Mouse (Mus musculus) adipocyte (in vitro differentiated cells): ENCODE measurements around the gene Map7d2.

Experiments
- DNase-seq: peaks from one replicate; pipeline ENCODE4 v3.0.0-alpha.2; 2016; ENCODE audit warnings: low spot score

Map7d2 gene

GRCm38 (mm10) chrX:159509847-159510715 is 95.7 kb downstream of the Map7d2 start:
- no peak for DNase-seq

GRCm38 (mm10) chrX:159510716-159511051 is 96.3 kb downstream of the Map7d2 start:
- no peak for DNase-seq

GRCm38 (mm10) chrX:159515599-159515998 is 101.2 kb downstream of the Map7d2 start:
- DNase-seq: no peak

- DNase-seq: no peak
Measured at GRCm38 (mm10) chrX:159521780-159522179, 107.4 kb downstream of the Map7d2 start.

DNA sequence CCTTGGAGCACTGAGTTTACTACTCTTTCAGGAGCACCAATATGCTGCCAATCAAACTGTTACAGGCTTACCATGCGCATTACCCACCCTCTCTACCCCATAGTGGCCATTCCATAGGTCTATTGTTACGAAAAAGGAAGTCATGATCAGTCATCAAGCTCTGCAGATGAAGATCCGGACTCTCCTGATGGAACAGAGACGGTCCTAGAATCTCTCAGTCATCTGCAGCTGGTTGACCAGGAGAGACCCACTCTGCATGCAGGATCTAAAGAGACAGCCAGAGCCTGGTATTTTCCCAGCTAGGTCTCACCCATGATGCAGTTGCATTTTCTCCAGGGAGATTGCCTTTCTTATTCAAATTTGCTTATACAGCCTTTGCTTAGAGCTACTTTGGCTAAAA is 108.3 kb downstream of the Map7d2 start:
- DNase-seq: no peak

DNA sequence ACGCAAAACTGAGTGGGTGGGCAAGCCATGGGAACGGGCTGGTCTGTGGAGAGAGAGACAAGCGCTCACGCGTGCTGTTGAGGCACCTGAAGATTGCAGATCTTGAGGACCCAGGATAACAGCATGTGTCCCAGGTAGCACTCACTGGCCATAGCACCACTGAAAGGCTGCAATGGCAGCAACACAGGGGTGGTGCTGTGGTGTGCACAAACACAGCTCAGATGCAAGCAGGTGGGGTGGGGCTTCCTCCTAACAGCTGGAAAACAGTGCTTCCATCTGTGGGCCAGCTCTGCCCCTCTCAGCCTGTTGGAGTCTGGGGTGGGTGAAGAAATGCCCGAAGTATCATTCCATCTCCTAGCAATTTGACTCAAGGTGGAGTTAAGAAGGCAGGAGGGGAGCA is 112.0 kb downstream of the Map7d2 start, which contains the start of gene Bclaf3:
Gene Bclaf3, plus strand, starts transcription at position 301 of the 400 bp plus-strand sequence.
- DNase-seq: no peak

GRCm38 (mm10) chrX:159532427-159532810 is 118.0 kb downstream of the Map7d2 start:
- peak; percentile 96 for DNase-seq

- DNase-seq: no peak
Measured at GRCm38 (mm10) chrX:159532811-159533462, 118.6 kb downstream of the Map7d2 start.

GRCm38 (mm10) chrX:159541936-159542335 is 127.6 kb downstream of the Map7d2 start:
- DNase-seq: no peak

- no peak for DNase-seq
Measured at GRCm38 (mm10) chrX:159547093-159547492, 132.7 kb downstream of the Map7d2 start.
